Mouse (Mus musculus) spleen, postnatal 10 days (tissue): ENCODE measurements around the gene Rad17.

Experiments used
- DNase-seq, 2 experiments: peaks; one replicate each; pipeline ENCODE4 v3.0.0; 2021 to 2022; ENCODE audit warnings: low spot score in 2 of 2

The Rad17 gene

DNA sequence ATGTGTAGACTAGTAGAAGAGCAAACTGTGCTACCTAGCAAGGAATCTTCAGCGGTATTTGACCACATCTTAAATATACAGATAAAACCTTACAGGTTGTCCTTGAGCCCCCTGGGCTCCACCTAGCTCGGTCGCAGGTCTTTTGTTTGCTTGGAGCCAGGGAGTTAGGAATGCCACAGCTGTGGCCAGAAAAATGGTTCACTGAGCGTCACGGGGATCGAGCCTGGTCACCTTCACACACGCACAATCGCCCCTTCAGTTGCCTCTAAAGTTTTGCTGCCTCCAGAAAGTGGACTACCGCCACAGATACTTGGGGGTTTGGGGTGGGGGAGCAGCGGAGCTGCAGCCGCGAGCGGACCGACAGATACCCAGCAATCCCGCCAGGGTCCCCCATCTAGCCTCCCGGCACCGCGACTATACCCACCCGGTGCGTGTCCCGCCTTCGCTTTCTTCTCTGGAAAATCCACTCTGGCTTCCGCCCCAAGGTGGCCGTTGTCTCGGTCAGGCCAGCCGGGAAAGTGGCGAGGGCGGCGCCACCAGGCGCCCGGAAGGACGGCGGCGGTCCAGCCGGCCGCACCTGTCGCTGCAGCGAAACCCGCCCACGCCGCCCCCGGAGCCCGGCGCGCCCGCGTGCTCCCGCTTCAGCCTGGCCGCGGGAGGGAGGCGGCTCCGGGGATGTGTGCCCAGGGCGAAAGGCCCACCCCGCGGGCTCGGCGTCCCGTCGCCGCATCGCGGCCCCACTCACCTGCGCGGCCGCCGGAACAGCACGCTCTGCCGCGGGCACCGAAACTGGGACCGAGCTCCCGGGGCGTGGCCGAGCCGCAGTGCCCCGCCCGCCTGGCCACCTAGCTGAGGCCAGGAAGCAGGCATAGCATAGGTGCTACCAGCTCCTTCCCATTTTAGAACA lies 34.4 kb downstream of the Rad17 start, which contains the start of gene Marveld2:
TSS of gene Marveld2 (minus strand) at position 791 of the 907 bp plus-strand sequence.
- DNase-seq, result peak; percentile 40 to 55

- no peak for DNase-seq
Measured at GRCm38 (mm10) chr13:100612903-100613302, 37.9 kb downstream of the Rad17 start.

DNA sequence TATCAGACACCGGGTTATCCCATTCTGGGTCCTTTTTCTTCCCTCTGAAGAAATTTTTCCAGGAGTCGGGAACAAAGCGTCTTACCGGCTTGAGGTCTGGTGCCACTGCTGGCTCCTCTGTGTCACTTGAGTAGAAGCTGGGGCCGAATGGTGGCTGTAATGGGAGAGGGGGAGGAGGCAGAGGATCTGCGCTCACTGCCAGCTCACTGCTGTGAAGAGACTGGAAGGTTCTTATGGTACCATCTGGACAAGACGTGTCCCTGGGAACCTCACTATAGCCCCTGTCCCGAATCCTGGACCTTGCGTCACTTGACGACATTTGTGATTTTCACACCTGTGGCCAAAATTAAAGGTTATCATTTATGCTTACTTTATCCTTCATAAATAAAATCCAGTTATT lies 38.6 kb downstream of the Rad17 start:
- DNase-seq, result no peak

DNA sequence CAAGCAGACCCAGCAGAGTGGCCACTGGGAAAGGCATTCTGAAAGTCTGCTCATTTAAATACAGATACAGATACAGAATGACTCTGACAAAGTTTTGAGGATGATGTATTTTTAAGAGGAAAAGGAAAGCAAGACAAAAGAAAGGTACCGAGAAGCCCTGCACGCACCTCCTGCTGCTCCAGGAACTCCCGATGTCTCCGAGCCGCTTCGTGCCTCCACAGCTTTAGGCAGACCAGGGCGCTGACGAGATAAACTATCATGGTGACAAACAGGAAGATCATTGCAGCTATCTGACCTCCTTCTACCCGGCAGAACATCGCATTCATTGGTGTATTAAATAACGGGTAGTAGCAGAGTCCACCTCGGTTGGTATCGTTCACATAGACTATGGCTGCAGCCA lies 39.6 kb downstream of the Rad17 start:
- no peak for DNase-seq

DNA sequence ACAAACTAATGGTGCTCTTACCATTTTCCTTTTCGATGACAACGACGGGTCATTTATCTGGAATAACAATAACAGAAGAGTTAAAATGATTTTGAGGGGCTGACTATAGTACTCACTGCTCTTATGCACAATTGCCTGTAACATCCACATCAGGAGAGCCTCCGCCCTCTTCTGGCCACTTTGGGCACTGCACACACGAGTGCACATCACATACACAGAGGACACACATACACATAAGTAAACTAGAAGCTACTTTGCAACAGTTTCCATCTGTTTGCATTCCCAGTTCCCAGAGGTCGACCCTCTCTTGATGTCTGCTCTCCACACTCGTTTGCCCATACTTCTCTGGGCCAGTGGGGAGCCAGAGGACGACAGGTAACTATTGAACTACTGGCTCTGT lies 43.1 kb downstream of the Rad17 start:
- DNase-seq, result peak in 1 of 2 experiments; percentile 32

DNA sequence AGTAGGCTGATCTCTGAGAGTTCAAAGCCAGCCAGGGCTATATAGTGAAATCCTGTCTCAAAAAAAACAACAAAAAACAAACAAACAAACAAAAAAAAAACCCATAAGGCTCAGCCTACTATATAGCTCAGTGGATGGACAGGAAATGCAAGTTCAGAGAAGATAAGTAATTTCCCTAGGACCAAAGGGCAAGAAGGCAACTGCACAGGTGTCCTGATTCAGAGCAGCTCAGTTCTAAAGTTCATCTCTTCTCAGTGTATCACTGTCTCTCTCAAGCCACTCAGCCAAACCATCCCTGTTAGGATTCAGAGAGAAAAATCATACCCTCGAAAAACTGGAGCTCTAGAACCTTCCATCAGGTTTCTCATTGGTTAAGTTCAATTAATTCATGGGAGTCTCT lies 45.0 kb downstream of the Rad17 start:
- DNase-seq, result no peak

GRCm38 (mm10) chr13:100603738-100604095 lies 47.1 kb downstream of the Rad17 start:
- DNase-seq, result no peak

DNA sequence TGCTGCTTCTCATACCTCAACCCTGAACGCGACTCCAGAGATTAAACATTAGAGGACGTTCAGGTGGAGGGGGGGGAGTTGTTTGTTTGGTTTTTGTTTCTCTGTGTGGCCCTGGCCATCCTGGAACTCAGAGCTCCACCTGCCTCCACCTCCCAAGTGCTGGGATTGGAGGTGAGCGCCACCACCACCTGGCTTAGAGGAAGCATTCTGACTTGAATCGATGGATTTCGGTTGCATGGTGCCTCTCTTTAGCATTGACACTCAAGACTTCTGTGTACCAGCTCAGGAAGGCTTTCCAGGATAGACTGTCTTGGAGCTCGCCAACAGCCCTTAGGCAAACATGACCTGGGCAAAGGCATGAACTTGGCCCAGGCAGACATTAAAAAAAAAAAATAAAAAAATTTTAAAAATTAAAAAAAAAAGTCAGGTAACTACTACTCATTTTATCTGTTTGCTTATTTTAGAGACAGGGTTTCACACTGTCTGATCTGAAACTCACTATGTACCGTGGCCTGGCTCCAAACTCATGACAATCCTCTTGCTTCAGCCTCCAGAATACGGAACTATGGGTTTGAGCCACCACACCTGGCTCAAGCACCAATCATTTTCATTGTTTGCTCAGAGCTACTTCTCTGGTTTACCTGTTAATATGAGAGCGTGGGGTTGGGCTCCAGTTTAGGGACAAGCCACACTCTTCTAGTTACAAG lies 47.7 kb downstream of the Rad17 start:
- no peak for DNase-seq

DNA sequence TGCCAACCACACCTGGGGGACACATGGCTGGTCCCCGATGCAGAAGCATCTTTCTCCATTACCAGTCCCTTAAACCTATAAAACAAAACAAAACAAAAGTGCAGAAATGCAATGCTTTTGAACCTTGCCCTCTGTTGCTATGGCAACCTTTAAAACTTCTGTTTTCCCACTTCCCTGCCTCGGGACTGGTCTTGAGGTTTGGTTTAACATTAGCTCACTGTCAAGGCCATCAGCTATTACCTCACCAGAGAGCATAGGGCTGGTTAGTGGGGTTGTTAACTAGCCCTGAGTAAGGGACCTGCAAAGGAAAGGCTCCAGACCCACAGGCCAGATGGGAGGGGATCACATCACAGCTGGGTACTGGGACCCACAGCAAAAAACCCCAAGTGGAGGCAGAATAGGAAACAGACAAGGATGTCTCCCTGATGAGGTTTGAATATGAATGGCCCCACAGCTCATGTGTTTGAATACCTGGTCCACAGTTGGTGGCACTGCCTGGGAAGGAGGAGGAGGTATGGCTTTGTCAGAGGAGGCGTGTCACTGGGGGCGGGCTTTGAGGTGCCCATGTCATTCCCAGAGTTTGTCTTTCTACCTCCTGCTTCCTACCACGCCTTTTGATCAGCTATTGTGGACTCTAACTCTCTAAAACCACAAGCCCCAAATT lies 48.5 kb downstream of the Rad17 start:
- no peak for DNase-seq

GRCm38 (mm10) chr13:100601034-100601433 lies 49.8 kb downstream of the Rad17 start:
- DNase-seq, result no peak

DNA sequence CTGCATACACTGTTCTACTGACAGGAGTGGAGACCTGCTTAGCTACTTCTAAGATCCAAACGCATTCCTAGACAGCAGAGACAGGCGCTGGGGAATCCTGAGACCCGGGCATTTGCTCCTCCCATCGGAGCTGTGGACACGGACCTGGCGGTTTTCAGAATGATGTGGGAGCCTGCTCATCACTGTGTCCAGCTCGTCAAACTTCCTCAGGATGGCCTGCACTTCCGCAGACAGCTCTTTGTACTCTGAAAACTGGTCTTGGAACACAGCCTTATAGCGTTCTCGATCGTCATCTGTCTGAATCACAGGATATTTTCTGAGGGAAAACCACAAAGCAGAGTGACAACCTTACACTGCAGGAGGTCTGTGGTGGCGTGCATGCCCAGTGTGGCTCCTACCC lies 50.5 kb downstream of the Rad17 start:
- no peak for DNase-seq

DNA sequence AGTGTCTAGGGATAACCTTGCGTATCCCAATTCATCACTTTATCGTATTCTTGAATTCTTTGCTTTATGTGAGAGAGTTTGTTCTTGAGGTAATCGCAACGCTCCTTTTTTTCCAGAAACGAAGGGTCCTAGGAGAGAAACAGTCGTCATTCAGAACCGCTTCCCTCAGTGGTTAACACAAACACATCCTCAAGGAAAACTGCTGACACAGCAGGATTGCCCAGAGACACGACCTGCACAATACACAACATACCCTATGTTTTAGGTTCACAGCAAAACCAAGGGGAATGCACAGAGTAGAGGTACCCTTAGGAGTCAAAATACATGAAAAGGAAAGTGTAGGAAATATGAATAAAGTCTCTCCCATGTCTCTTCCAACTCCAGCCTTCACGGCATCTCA lies 53.6 kb downstream of the Rad17 start:
- no peak for DNase-seq

- DNase-seq, result no peak
Measured at GRCm38 (mm10) chr13:100595552-100595885, 55.3 kb downstream of the Rad17 start.

- DNase-seq, result no peak
Measured at GRCm38 (mm10) chr13:100594838-100595551, 55.9 kb downstream of the Rad17 start.

GRCm38 (mm10) chr13:100594041-100594792 lies 56.6 kb downstream of the Rad17 start:
- peak in 1 of 2 experiments; percentile 45 for DNase-seq

DNA sequence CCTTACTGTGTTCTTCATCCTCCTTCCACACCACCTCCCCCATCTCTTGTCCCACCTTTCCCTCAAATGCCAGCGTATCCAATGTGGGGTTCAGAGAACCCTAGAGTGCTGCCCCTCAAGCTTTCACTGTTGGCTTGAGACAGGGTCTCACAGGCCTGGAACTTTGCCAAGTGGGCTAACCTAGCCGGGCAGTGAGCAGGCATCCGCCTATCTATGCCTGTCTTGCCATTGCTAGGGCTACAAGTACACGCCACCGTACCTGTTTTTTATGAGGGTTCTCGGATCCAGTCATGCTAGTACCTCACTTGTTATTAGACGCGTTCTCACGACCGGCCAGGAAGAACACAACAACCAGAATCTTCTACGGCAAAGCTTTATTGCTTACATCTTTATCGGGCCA lies 62.2 kb downstream of the Rad17 start:
- DNase-seq, result no peak

GRCm38 (mm10) chr13:100582144-100582543 lies 68.7 kb downstream of the Rad17 start:
- no peak for DNase-seq

DNA sequence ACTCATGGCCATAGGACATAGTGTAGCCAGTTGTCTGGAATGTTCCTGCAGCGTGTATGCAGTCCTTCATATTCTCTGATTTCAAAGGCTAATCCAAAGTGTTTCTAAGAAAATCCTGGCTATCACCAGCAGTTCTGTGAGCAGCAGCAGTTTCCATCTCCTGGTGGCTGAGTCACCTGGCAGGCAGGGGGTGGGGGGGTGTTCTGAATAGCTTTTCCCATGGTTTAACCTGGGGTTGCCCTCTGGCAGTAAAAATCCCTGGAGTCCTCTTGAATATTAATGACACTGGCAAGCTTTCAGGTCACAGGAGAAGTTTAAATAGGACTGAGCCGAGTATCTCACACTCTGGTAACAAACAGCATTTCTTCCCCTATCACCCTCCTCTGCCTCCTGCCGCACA lies 69.2 kb downstream of the Rad17 start:
- DNase-seq, result no peak

- no peak for DNase-seq
Measured at GRCm38 (mm10) chr13:100579951-100580350, 70.9 kb downstream of the Rad17 start.

DNA sequence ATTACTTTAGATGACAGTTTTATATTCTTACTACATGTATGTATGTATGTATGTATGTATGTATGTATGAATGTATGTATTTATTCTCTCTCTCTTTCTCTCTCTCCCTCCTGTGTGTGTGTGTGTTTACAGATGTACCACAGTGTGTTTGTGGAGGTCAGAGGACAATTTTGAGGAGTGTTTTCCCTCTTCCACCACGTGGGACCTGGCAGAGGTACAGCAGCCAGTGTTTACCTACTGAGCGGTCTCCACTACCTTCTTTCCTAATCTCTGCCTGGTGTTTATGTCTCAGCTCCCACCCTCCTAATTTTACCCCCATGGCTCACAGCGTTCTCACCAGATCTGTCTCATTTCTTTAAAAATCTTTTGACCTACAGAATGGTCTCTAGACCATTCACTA lies 71.6 kb downstream of the Rad17 start:
- no peak for DNase-seq

GRCm38 (mm10) chr13:100575950-100576349 lies 74.9 kb downstream of the Rad17 start:
- no peak for DNase-seq
